Mouse (Mus musculus) bone marrow macrophage, adult 2 months (primary cell): ENCODE results near the gene Chtop.

Experiments
- CTCF ChIP-seq: IDR thresholded peaks from 2 replicates; pipeline ENCODE4 v1.5.1; 2012; ENCODE audit warnings: low read depth, mild to moderate bottlenecking, low read length, moderate library complexity
- POLR2A ChIP-seq: IDR thresholded peaks from 2 replicates; pipeline ENCODE4 v1.6.1; 2012; ENCODE audit warnings: mild to moderate bottlenecking, low read depth, low read length, borderline replicate concordance

- no peak for TF ChIP-seq CTCF
- no peak for TF ChIP-seq POLR2A
Measured at GRCm38 (mm10) chr3:90465686-90466310, 43.5 kb downstream of the Chtop start, which contains the start of gene Npr1.
